Mouse (Mus musculus): ENCODE data around the gene F830045P16Rik.

F830045P16Rik gene

DNA sequence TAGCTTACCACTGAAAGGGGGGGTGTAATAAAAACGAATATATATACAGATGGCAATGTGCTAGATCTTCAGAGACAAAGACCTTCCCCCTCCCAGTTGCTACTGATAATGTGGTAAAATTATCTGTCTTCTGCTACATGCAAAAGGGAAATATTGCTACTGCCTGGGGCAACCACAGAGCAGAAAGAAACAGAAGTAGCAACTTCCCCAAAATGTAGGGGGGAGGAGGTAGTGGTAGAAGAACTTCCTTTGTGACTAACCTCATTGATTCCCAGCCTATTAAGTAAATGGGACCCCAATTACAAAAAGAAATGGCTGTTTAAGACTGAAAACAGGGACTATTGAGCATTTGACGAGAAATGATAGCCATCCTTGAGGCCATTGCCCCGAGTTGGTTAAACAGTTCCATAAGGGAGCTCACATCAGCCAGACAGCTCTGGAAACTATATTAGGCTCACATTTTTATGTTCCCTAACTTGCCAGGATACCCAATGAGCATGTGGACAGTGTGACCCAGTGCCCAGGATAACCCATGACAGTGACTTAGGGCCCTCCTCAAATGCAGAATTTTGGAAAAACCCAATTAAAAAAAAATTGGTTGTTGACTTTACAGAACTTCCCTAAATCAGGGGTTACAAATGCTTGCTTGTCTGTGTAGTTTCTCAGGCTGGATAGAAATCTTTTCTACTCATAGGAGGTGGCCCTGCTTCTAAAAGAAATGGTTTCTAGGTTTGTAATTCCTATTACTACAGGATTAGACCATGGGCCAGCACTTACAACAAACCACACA lies 46.7 kb downstream of the F830045P16Rik start:
- no peak for DNase-seq (ENCODE audit: low read depth, low spot score)

DNA sequence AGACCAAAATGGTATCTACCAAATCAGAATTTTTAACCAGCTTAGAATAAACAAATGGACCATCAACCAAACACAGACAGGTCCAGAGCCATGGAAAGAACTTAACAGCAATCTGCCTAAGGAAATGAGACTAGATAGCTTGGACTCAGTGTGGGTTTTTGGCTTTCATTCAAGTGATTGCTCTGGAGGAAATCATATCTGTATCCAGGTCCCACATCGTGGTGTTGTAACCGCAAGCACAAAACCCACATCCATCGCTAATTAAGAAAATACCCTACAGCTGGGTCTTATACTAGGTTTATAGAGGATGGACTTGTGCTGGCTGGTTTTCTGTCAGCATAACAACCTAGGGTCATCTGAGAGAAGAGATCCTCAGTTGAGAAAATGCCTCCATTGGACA lies 53.3 kb downstream of the F830045P16Rik start:
- no peak for DNase-seq (ENCODE audit: low read depth, low spot score)

GRCm38 (mm10) chr2:129471905-129472304 lies 64.5 kb downstream of the F830045P16Rik start:
- DNase-seq (ENCODE audit: low read depth, low spot score) = no peak

GRCm38 (mm10) chr2:129470839-129471238 lies 65.6 kb downstream of the F830045P16Rik start:
- no peak for DNase-seq (ENCODE audit: low read depth, low spot score)

- DNase-seq (ENCODE audit: low read depth, low spot score) = peak; percentile 16
Measured at GRCm38 (mm10) chr2:129438772-129439171, 97.6 kb downstream of the F830045P16Rik start.

- DNase-seq (ENCODE audit: low read depth, low spot score) = no peak
Measured at GRCm38 (mm10) chr2:129435154-129435553, 101.2 kb downstream of the F830045P16Rik start.

DNA sequence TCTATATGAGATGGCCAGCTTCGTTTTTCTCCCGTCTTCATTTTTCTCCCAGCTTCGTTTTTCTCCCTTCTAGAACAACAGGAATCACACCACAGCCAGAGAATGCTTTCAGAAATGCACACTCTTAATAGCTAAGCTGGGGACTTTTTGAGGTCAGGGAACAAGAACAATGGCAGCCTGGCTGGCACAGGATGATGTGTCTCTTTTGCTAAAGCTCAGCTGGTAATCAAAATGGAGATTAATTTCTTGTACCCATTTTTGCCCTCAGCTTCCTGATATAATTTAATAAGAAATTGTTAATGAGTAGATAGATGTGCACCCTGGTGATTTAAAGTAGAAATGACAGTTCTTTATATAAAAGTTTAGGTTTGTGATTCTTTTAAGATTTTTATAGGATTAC lies 112.7 kb downstream of the F830045P16Rik start:
- DNase-seq (ENCODE audit: low read depth, low spot score) = no peak

GRCm38 (mm10) chr2:129420897-129421561 lies 115.4 kb downstream of the F830045P16Rik start:
- DNase-seq (ENCODE audit: low read depth, low spot score) = no peak

GRCm38 (mm10) chr2:129419361-129419880 lies 117.0 kb downstream of the F830045P16Rik start:
- no peak for DNase-seq (ENCODE audit: low read depth, low spot score)

DNA sequence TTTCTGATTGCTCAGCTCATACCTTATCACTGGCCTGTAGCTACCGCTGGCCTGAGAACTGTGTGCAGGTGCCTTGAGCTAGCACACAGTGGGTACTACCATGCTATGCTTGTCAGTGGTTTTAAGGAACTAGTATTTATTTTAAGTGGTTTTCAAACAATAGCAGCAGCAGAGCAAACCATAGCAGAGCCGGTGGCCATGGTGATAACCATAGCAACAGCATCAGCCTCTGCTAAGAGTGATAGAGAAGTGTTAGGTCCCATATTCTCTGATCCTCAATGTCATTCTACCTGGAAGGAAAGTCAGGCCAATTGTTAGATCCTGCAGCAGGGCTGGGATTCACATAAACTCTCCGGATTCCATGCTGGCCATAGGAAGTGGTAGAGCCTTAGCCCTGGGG lies 121.8 kb downstream of the F830045P16Rik start:
- no peak for DNase-seq (ENCODE audit: low read depth, low spot score)

- no peak for DNase-seq (ENCODE audit: low read depth, low spot score)
Measured at GRCm38 (mm10) chr2:129413488-129413887, 122.9 kb downstream of the F830045P16Rik start.

- DNase-seq (ENCODE audit: low read depth, low spot score) = no peak
Measured at GRCm38 (mm10) chr2:129411651-129412050, 124.8 kb downstream of the F830045P16Rik start.

DNA sequence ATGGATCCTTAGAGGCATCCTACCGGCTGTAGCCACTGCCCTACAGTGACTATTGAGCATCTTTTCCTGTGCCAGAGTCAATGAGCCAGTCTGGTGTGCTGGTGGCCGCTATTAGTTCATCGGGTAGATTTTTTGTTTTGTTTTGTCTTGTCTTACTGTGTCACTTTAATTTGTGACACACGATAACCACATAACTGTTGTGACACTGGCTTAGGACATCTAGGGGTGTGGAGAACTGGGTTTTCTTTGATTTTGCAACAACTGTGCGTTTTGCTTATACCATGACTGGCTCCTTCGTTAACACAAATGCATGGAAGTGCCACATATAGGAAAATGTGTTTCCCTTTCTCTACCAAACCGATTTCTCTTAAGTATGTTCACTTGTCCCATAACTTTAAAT lies 126.1 kb downstream of the F830045P16Rik start:
- no peak for DNase-seq (ENCODE audit: low read depth, low spot score)

GRCm38 (mm10) chr2:129408476-129408875 lies 127.9 kb downstream of the F830045P16Rik start:
- DNase-seq (ENCODE audit: low read depth, low spot score) = peak; percentile 11

Measured in c-Kit-negative CD71-positive TER-119-positive erythroid progenitor cells, embryonic 14.5 days (primary cell).